Mouse (Mus musculus) left cerebral cortex, adult 2 months (tissue): ENCODE results near the gene Nup210l. TPM values are rescaled to one million over a fixed set of nuclear protein-coding genes. Genes with fewer than 3 reads are reported as not detected.

Experiments used
- DNase-seq, 2 experiments: peaks; one replicate each; pipeline ENCODE4 v3.0.0; 2021 to 2022; ENCODE audit warnings: low spot score in 2 of 2, mixed read lengths in 1 of 2; ENCODE audit errors: extremely low spot score in 1 of 2
- H3K27ac ChIP-seq: fragments of 200-600 bp; 2 replicates; pipeline ENCODE4 v1.8.1; 2022
- H3K4me3 ChIP-seq: fragments of 200-600 bp; 2 replicates; pipeline ENCODE4 v1.8.1; 2022
- CTCF ChIP-seq: fragments of 200-600 bp; IDR thresholded peaks from 2 replicates; pipeline ENCODE4 v1.8.1; 2022; ENCODE audit warnings: antibody characterized with exemption, mild to moderate bottlenecking, moderate library complexity
- intact Hi-C: fragments of 180-260 bp; cut with DNase I; formaldehyde crosslinking; loops from one replicate; pipeline ENCODE4 v1.15.1; 2025
- total RNA-seq, 2 experiments: library from RNA; stranded (reverse); gene quantifications; 2 replicates each; pipeline ENCODE4 v1.2.3; 2021

Gene Nup210l
- total RNA-seq, 2 experiments from 2014 or later, result 0.36 to 0.42 TPM

GRCm38 (mm10) chr3:90213956-90214684 is 110.2 kb downstream of the Nup210l start:
- intact Hi-C loops, result loop anchor here (5.0 kb wide), 2 partner anchors 97 to 132 kb away; no protein-coding TSS in a partner anchor
- DNase-seq, result no peak
- TF ChIP-seq CTCF, result no peak
- H3K4me3 ChIP-seq, result peak overlapping the region; percentile 71
- H3K27ac ChIP-seq, result peak overlapping the region; percentile 97

DNA sequence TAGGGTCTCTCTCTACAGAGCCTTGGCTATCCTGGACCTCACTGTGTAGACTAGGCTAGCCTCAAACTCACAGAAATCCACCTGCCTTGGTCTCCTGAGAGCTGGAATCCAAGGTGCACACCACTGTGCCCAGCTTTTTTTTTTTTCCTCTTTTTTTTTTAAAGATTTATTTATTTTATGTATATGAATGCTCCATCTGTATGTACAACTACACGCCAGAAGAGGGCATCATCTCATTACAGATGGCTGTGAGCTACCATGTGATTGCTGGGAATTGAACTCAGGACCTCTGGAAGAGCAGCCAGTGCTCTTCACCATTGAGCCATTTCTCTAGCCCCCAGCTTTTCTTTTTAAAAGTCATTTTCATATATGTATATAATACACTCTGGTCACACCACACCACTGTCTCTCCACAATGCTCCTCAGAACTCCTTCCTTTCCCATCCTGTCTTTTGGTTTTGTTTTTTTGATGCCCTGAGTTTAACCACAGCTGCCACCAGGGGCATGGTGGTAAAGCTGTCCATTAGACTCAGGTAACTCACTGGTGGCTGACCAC is 112.0 kb downstream of the Nup210l start:
- peak; percentile 39 for TF ChIP-seq CTCF
- Histone ChIP-seq H3K27ac (no peak overlapping the region), H3K4me3 (no peak overlapping the region)
- DNase-seq, result no peak
- intact Hi-C loops, result loop anchor here (1.0 kb wide), 1 partner anchor 157 kb away; no protein-coding TSS in a partner anchor

- intact Hi-C loops, result loop anchor here (2.0 kb wide), 1 partner anchor 153 kb away; no protein-coding TSS in a partner anchor
- Histone ChIP-seq H3K4me3 (peak overlapping the region; percentile 43), H3K27ac (peak overlapping the region; percentile 60; the same call in 1 of the 2 replicates)
- TF ChIP-seq CTCF, result peak; percentile 73
- peak; percentile 18 to 33 for DNase-seq
Measured at GRCm38 (mm10) chr3:90220088-90220487, 116.2 kb downstream of the Nup210l start.

DNA sequence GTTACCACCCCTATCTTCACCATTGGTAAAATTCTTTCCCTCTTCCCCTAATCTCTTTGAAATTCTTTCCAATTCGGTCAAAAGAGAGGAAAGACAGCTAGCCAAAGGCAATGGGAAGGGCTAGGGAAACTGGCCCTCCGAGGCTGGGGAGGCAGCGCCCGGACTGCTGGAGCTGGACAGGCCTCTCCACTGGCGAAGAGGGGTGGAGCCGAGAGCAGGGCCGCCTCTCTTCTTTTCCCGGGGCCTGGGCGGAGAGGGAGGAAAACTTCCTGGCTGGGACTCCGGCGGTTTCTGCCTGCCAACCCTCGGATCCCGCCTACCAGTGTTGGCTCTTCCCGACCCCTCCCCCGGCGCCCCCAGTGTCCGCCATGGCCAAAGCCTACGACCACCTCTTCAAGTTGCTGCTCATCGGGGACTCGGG is 116.6 kb downstream of the Nup210l start:
- no peak for TF ChIP-seq CTCF
- Histone ChIP-seq H3K4me3 (peak overlapping the region; percentile 43), H3K27ac (peak overlapping the region; percentile 60; the same call in 1 of the 2 replicates)
- peak; percentile 48 to 53 for DNase-seq
- intact Hi-C loops, result loop anchor here (2.0 kb wide), 1 partner anchor 152 kb away; no protein-coding TSS in a partner anchor

- intact Hi-C loops, result loop anchor here (2.0 kb wide), 1 partner anchor 152 kb away; no protein-coding TSS in a partner anchor
- DNase-seq, result no peak
- Histone ChIP-seq H3K27ac (no peak overlapping the region), H3K4me3 (peak overlapping the region; percentile 43)
- no peak for TF ChIP-seq CTCF
Measured at GRCm38 (mm10) chr3:90221123-90221522, 117.2 kb downstream of the Nup210l start.

DNA sequence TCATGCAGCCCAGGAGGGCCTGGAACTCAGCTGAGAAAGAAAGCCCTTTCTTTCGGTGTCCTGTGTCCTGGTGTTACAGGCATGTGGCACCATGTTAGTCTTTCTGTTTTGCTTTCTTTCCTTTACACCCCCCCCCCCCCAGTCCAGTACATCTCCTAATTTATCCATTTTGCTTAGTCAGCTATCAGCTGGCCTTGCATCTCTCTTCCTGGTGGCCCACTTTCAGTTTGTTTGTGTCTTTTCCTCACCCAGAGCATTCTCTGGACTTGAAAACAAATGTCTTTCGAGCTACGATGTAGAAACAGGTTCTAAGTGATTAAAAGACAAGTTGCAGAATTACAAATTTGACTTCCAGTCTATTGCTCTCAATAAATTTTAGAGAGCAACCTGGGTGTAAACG is 118.5 kb downstream of the Nup210l start:
- no peak for TF ChIP-seq CTCF
- intact Hi-C loops, result no loop called here
- no peak overlapping the region for H3K27ac ChIP-seq

DNA sequence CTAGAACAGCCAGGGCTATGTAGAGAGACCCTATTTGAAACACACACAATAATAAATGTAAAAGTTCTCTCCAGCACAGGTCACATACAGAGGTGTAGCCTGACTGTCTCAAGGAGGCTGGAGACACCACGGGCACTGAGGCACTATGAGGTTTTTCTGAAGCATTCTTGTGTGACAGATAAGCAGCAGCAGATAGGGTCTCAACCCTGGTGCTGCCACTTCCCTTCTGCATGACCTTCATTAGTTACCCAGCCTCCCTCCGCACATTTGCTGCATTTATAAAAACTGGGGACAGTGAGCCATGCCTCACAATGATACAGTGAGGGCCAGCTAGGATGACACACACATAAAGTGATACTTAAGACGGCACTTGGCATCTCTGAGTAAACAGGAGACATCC is 119.0 kb downstream of the Nup210l start:
- Histone ChIP-seq H3K27ac (no peak overlapping the region), H3K4me3 (no peak overlapping the region)
- TF ChIP-seq CTCF, result no peak
- no peak for DNase-seq
- intact Hi-C loops, result no loop called here

More for the DNA sequence above, 118.5 kb downstream of the Nup210l start:
- no peak overlapping the region for H3K4me3 ChIP-seq
- no peak for DNase-seq

- no peak overlapping the region for H3K27ac ChIP-seq
- H3K4me3 ChIP-seq, result no peak overlapping the region
- intact Hi-C loops, result no loop called here
- no peak for TF ChIP-seq CTCF
- DNase-seq, result no peak
Measured at GRCm38 (mm10) chr3:90224331-90224730, 120.4 kb downstream of the Nup210l start.

- H3K27ac ChIP-seq, result peak overlapping the region; percentile 56; the same call in 1 of the 2 replicates
- no peak for TF ChIP-seq CTCF
- H3K4me3 ChIP-seq, result peak overlapping the region; percentile 82
- no peak for DNase-seq
- intact Hi-C loops, result loop anchor here (2.0 kb wide), 1 partner anchor 18 kb away; the partner anchor contains the start of gene Slc39a1
Measured at GRCm38 (mm10) chr3:90231075-90231474, 127.1 kb downstream of the Nup210l start.

DNA sequence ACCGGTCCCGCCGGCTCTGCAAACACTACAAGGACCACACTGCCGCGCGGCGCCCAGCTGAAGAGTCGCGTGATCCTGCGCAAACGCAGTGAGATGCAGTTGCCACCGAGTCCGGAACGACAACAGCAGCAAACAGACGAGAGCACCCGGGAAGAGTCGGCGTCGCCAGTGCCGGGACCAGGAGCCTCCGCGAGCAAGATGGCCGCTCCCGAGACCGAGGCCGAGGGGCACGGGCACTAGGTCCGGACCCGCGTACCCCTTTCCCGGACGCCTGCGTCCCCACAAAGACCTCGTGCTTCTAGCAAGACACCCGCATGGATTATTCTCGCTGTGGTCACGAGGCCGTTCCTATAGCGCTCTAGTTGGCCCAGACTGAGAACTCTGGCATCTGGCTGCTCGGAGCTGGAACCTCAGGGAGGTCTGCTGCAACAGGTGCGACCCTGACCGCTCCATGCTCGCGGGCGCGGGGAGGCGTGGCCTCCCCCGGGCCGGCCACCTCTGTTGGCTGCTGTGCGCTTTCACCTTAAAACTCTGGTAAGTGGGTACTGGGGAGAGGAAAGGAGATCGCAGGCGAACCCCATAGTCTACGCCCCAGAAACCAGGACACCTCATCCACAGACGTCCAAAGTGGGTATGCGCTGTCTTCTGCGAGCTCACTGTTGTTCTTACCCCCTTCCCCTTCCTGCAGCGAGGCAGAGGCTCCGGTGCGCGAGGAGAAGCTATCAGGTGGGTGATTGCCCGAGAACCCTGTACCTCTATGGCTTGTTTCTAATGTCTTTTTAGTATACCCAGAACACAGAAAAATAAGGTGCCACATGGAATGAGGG is 127.8 kb downstream of the Nup210l start, which contains the start of gene Jtb:
TSS of gene Jtb (plus strand) at position 91 of the 827 bp plus-strand sequence.
- peak within 1 kb of the TSS; percentile 82 for H3K27ac ChIP-seq
- H3K4me3 ChIP-seq, result peak within 1 kb of the TSS; percentile 82
- peak; percentile 92 to 95 for DNase-seq
- no peak; the same call in none of the 2 replicates for TF ChIP-seq CTCF
- intact Hi-C loops, result loop anchor here (2.0 kb wide), 1 partner anchor 17 kb away; the partner anchor contains the start of gene Slc39a1

DNA sequence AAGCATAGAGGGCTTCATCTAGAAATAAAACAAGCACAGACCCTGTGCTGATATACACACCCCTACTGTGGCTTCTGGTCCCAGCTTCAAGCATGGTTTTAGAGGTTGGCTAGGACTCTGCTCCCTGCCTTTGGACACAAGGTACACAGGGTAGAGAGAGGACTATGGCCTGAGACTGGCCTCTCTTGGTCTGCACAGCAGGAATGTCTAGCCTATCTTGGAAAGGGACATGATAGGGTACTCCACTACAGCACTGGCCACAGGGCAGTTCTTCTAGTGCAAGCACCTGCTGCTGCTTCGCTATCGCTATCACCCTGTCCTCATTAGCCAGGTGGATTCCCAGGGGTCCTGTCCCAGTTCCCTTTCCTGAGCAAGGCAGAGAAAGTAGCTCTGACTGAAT is 137.3 kb downstream of the Nup210l start:
- no peak overlapping the region for H3K27ac ChIP-seq
- TF ChIP-seq CTCF, result no peak
- DNase-seq, result no peak
- no peak overlapping the region for H3K4me3 ChIP-seq
- intact Hi-C loops, result no loop called here
